Mouse (Mus musculus) myocyte (in vitro differentiated cells): Measurements from ENCODE around the gene Fam131c. TPM values are rescaled to one million over a fixed set of nuclear protein-coding genes. Genes with fewer than 3 reads are reported as not detected.

Experiments used
- H3K27me3 ChIP-seq: one replicate; pipeline ENCODE4 v1.6.1; 2011; ENCODE audit not compliant: control insufficient read depth, insufficient read depth, insufficient read length
- H3K36me3 ChIP-seq: one replicate; pipeline ENCODE4 v1.6.1; 2011; ENCODE audit not compliant: control insufficient read depth, insufficient read depth
- H3K4me2 ChIP-seq: one replicate; pipeline ENCODE4 v1.6.1; 2011; ENCODE audit warnings: low read depth, control low read depth
- H3K4me3 ChIP-seq: one replicate; pipeline ENCODE4 v1.5.1; 2011; ENCODE audit warnings: mild to moderate bottlenecking, control low read depth, moderate library complexity
- H3K79me2 ChIP-seq: one replicate; pipeline ENCODE4 v1.6.1; 2011; ENCODE audit not compliant: control insufficient read depth, insufficient read depth
- H3ac ChIP-seq: one replicate; pipeline ENCODE4 v1.6.1; 2011; ENCODE audit not compliant: control insufficient read depth, insufficient read length
- CEBPB ChIP-seq: IDR thresholded peaks from 2 replicates; pipeline ENCODE4 v1.6.1; 2011; ENCODE audit warnings: mild to moderate bottlenecking, moderate library complexity; ENCODE audit not compliant: poor library complexity, insufficient read depth, severe bottlenecking
- E2F4 ChIP-seq: IDR thresholded peaks from one replicate; pipeline ENCODE4 v1.6.1; 2011; ENCODE audit warnings: mild to moderate bottlenecking, control low read depth, moderate library complexity; ENCODE audit not compliant: insufficient read depth
- MAX ChIP-seq: IDR thresholded peaks from one replicate; pipeline ENCODE4 v1.6.1; 2011; ENCODE audit warnings: low read depth, mild to moderate bottlenecking, control low read depth
- MYOD1 ChIP-seq, 3 experiments: IDR thresholded peaks; one replicate each; pipeline ENCODE4 v1.6.1; 2011; ENCODE audit warnings: control low read depth in 2 of 3, low read depth in 2 of 3, mild to moderate bottlenecking in 2 of 3, moderate library complexity in 1 of 3; ENCODE audit not compliant: insufficient read length in 2 of 3, control insufficient read depth in 1 of 3
- MYOG ChIP-seq, 3 experiments: IDR thresholded peaks; one replicate each; pipeline ENCODE4 v1.6.1; 2011; ENCODE audit warnings: control low read depth in 2 of 3, low read depth in 2 of 3, mild to moderate bottlenecking in 2 of 3; ENCODE audit not compliant: insufficient read length in 2 of 3, control insufficient read depth in 1 of 3, insufficient read depth in 1 of 3
- POLR2A ChIP-seq: IDR thresholded peaks from one replicate; pipeline ENCODE4 v1.6.1; 2011; ENCODE audit warnings: low read depth, mild to moderate bottlenecking, control low read depth, moderate library complexity; ENCODE audit not compliant: insufficient read length
- POLR2AphosphoS2 ChIP-seq: IDR thresholded peaks from one replicate; pipeline ENCODE4 v1.6.1; 2011; ENCODE audit warnings: low read depth, control low read depth; ENCODE audit not compliant: insufficient read length
- REST ChIP-seq: IDR thresholded peaks from one replicate; pipeline ENCODE4 v1.6.1; 2011; ENCODE audit warnings: mild to moderate bottlenecking, control low read depth, moderate library complexity; ENCODE audit not compliant: insufficient read depth, insufficient read length
- SRF ChIP-seq: IDR thresholded peaks from one replicate; pipeline ENCODE4 v1.6.1; 2011; ENCODE audit warnings: low read depth; ENCODE audit not compliant: control insufficient read depth, insufficient read length
- TCF12 ChIP-seq: IDR thresholded peaks from one replicate; pipeline ENCODE4 v1.6.1; 2011; ENCODE audit warnings: mild to moderate bottlenecking, control low read depth; ENCODE audit not compliant: poor library complexity, insufficient read depth, severe bottlenecking
- TCF3 ChIP-seq: IDR thresholded peaks from one replicate; pipeline ENCODE4 v1.6.1; 2011; ENCODE audit warnings: low read depth, control low read depth; ENCODE audit not compliant: insufficient read length
- USF1 ChIP-seq: IDR thresholded peaks from one replicate; pipeline ENCODE4 v1.6.1; 2011; ENCODE audit warnings: low read depth, mild to moderate bottlenecking, control low read depth, moderate library complexity
- polyA plus RNA-seq: library from polyadenylated mRNA; unstranded; fragments of >200 nt; fragmentation: generic; extraction: Trizol; gene quantifications from one replicate; pipeline ENCODE4 v1.2.1, GENCODE M21; 2012; ENCODE audit warnings: missing spikeins

Fam131c gene
- polyA plus RNA-seq, 1 experiment: 0.77 TPM

DNA sequence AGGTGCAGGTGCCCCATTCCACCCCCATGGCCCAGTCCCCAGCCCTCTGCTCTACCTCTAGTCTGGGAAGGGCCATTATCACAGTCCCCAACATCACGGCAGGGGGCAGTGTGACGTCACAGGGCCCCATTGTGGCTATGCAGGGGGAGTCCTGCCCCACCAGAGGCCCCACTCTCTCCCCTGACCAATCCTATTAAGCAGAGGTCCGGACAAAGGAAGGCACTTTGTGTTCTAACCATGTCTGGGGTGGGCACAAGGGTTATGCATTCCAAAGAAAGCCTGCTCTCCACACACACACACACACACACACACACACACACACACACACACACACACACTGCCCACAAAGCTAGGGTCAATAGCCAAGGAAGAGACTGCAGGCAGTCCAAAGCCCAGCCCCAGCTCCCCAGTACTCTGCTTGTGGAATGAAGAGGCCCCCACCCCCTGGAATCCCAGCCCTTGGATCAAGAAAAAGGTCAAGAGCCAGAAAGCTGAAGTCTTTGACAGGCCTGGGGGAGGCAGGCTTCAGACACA is 32.7 kb upstream of the Fam131c start:
- H3K4me3 ChIP-seq: no peak overlapping the region
- H3K27me3 ChIP-seq: no peaks in the 10 kb centered on the region
- H3ac ChIP-seq: no peak overlapping the region
- no peak overlapping the region for H3K4me2 ChIP-seq
- H3K36me3 ChIP-seq: no peaks in the 10 kb centered on the region
- no peaks in the 10 kb centered on the region for H3K79me2 ChIP-seq
- TF ChIP-seq POLR2A (no peak), MYOD1 (IDR thresholded peaks at IDR 0.05; ENCODE audit: control insufficient read depth in 1 of 3, insufficient read length in 2 of 3, low read depth in 2 of 3) (no peak), TCF12 (no peak), POLR2AphosphoS2 (no peak), MAX (no peak), USF1 (no peak), CEBPB (no peak), MYOG (IDR thresholded peaks at IDR 0.05; ENCODE audit: control insufficient read depth in 1 of 3, insufficient read depth in 1 of 3, insufficient read length in 2 of 3, low read depth in 2 of 3) (no peak), REST (no peak), TCF3 (no peak), E2F4 (no peak), SRF (no peak)

DNA sequence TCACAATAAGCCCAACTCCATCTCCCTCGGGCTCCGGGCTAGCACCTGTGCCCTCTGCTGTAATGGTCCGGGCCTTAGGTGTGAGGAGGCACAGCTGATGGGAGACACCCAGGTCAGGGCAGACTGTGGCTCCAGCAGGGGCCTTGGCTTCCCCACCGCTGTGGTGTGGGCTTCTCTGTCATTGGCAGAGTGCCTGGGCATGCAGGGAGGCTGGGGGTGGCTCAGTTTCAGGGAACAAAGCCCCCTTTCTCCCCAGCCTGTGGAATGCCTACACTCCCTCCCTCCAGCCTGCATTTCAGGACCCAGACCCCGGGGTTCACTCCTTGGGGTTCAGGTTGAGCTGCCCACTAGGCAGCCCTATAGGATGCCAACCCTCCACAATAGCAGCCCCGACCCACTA is 31.8 kb upstream of the Fam131c start:
- Histone ChIP-seq H3K4me3 (no peak overlapping the region), H3K4me2 (no peak overlapping the region), H3ac (no peak overlapping the region), H3K79me2 (no peaks in the 10 kb centered on the region), H3K27me3 (no peaks in the 10 kb centered on the region), H3K36me3 (no peaks in the 10 kb centered on the region)
- TF ChIP-seq MAX (no peak), REST (no peak), CEBPB (no peak), TCF3 (no peak), USF1 (no peak), MYOG (IDR thresholded peaks at IDR 0.05; ENCODE audit: control insufficient read depth in 1 of 3, insufficient read depth in 1 of 3, insufficient read length in 2 of 3, low read depth in 2 of 3) (no peak), E2F4 (no peak), SRF (no peak), POLR2A (no peak), POLR2AphosphoS2 (no peak), MYOD1 (IDR thresholded peaks at IDR 0.05; ENCODE audit: control insufficient read depth in 1 of 3, insufficient read length in 2 of 3, low read depth in 2 of 3) (no peak), TCF12 (no peak)

DNA sequence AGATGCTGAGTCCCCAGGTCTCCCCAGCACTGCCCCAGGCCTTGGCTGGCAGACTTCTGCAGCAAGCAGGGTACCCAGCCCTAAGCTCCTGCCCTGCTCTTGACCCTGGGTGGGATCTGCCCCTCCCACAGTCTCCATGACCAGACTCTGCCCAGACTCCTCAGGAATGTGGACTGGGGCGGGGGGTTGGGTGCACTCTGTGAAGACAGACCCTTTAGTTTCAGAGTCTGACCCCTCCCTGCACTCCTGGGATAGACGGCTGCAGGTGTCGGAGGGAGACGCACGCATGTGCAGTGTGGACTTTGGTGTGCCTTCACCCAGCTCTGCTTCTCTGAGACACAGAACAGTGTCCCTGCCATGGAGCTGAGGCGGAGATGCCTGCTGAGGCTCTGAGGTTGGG is 30.0 kb upstream of the Fam131c start:
- H3K27me3 ChIP-seq: no peaks in the 10 kb centered on the region
- H3K79me2 ChIP-seq: no peaks in the 10 kb centered on the region
- H3ac ChIP-seq: no peak overlapping the region
- peak in 2 of 3 experiments; percentile 23 to 30 for TF ChIP-seq MYOD1 (IDR thresholded peaks at IDR 0.05; ENCODE audit: control insufficient read depth in 1 of 3, insufficient read length in 2 of 3, low read depth in 2 of 3)
- no peak for TF ChIP-seq CEBPB
- H3K4me3 ChIP-seq: no peak overlapping the region
- no peaks in the 10 kb centered on the region for H3K36me3 ChIP-seq
- no peak overlapping the region for H3K4me2 ChIP-seq

DNA sequence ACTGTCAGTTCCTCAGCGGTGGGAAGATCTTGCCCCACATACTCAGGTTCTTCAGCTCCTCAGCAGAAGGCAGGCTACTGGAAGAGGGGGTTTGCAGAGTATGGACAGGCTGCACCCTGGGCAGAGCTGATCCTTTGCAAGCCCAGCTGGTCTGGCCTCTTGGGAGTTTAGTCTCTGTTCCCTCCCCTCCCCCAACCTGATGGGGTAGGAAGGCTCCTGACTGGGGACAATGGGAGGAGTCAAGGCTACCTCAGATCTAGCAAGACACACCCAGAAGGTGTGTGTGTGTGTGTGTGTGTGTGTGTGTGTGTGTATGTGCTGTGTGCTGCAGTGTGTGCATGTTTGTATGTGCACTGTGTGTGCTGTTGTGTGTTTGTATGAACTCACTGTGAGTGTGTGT is 29.2 kb upstream of the Fam131c start:
- no peak overlapping the region for H3ac ChIP-seq
- no peaks in the 10 kb centered on the region for H3K36me3 ChIP-seq
- no peak overlapping the region for H3K4me3 ChIP-seq
- no peaks in the 10 kb centered on the region for H3K79me2 ChIP-seq
- H3K27me3 ChIP-seq: no peaks in the 10 kb centered on the region
- no peak overlapping the region for H3K4me2 ChIP-seq
- no peak for TF ChIP-seq REST
- no peak for TF ChIP-seq POLR2A
- no peak for TF ChIP-seq MYOG (IDR thresholded peaks at IDR 0.05; ENCODE audit: control insufficient read depth in 1 of 3, insufficient read depth in 1 of 3, insufficient read length in 2 of 3, low read depth in 2 of 3)
- TF ChIP-seq CEBPB: no peak
- no peak for TF ChIP-seq SRF
- no peak for TF ChIP-seq TCF12
- TF ChIP-seq MYOD1 (IDR thresholded peaks at IDR 0.05; ENCODE audit: control insufficient read depth in 1 of 3, insufficient read length in 2 of 3, low read depth in 2 of 3): no peak
- no peak for TF ChIP-seq E2F4
- no peak for TF ChIP-seq POLR2AphosphoS2
- TF ChIP-seq USF1: no peak
- no peak for TF ChIP-seq TCF3

DNA sequence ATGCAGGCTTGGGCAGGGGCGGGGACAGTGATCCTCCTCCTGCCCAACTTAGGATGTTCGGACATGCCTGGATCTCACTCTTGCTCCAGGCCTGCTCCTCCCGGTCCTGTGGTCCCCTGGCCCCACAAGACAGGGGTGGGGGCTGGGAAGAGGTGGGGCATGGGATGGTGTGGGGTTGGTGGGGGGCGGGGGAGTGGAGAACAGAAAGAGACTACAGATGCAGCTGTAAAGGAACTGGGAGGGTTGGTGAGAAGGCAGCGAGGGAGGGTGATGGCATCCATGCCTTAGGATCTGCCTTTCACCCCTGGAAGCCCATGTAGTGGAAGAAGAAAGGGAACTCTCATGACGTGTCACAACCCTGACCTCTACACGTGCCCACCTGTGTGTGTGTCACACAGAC is 26.5 kb upstream of the Fam131c start:
- Histone ChIP-seq H3K27me3 (no peaks in the 10 kb centered on the region), H3ac (no peak overlapping the region), H3K4me2 (no peak overlapping the region), H3K79me2 (no peaks in the 10 kb centered on the region), H3K4me3 (no peak overlapping the region), H3K36me3 (no peaks in the 10 kb centered on the region)
- TF ChIP-seq REST (no peak), SRF (no peak), MAX (no peak), CEBPB (no peak), MYOD1 (IDR thresholded peaks at IDR 0.05; ENCODE audit: control insufficient read depth in 1 of 3, insufficient read length in 2 of 3, low read depth in 2 of 3) (no peak), E2F4 (no peak), POLR2A (no peak), USF1 (no peak), POLR2AphosphoS2 (no peak), TCF12 (no peak), MYOG (IDR thresholded peaks at IDR 0.05; ENCODE audit: control insufficient read depth in 1 of 3, insufficient read depth in 1 of 3, insufficient read length in 2 of 3, low read depth in 2 of 3) (no peak)
